Mouse (Mus musculus): ENCODE measurements around the gene Dop1b. TPM values are rescaled to one million over a fixed set of nuclear protein-coding genes. Genes with fewer than 3 reads are reported as not detected.
"Not testable (repeated sequence)": the region's sequence is repeated elsewhere in the genome, so short reads cannot be mapped to it uniquely, and the experiment has no call there.

The Dop1b gene
- 38.7 and 61.3 TPM in 2 replicates for polyA plus RNA-seq (2012; rRNA removed)

DNA sequence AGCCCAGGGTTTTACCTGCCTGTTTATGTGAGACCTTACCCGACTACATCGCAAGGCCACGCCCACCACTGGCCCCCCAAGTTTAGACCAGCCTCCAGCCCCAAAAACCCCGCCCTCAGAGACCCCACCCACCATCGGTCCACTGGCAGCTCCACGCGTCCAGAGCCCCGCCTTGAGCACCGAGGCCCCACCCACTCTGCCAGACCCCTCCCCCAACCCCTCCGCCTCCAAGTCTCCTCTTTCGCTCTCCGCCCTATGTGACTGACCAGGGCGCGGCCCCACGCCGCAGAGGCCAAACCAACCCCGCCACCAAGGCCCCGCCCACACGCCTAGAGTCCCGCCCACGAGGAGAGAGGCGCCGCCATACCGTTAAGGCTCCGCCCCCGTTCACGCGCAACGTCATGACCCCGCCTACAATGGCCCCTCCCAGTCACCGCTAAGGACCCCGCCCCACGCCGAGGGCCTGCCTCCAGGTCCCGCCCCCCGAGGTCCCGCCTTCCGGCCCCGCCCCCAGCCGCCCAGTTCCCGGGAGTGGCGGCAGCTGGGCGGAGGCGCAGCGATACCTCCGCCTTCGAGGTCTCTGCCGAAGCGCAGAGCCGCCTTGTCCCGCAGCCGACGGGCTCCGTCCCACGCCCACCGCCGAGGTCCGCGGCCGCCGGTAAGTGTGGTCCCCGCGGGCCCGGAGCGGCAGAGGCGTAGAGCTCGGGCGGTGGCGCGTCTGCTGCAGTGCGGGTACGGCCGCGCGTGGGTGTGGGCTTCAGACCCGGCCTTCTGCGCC is at the start of gene Dop1b:
TSS of gene Dop1b (plus strand) at position 494 of the 778 bp plus-strand sequence.
- peak; percentile 95 for DNase-seq (ENCODE audit: low read depth, low spot score)
- WGBS, result under 1% methylated on average over 74 of the region's 77 CpGs

DNA sequence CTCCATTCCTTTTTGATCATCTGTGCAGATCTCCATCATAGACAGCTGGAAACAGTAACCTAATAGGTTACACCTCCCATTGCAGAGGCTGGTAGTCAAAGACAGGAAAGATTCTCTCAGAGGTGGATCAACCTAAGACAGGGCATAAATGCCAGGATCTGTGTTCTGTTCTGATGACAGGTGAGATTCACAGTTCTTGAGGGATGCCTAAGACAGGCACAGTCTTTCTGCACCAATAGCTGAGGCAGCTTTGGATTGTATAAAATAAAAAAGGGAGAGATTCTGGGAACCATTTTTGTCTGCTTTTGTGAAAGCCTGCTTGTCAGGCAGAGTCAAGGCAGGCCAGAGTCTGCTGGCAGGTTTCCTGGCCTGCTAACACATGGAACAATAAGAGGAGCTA is 43.7 kb upstream of the Dop1b start:
- DNase-seq (ENCODE audit: low read depth, low spot score), result no peak

DNA sequence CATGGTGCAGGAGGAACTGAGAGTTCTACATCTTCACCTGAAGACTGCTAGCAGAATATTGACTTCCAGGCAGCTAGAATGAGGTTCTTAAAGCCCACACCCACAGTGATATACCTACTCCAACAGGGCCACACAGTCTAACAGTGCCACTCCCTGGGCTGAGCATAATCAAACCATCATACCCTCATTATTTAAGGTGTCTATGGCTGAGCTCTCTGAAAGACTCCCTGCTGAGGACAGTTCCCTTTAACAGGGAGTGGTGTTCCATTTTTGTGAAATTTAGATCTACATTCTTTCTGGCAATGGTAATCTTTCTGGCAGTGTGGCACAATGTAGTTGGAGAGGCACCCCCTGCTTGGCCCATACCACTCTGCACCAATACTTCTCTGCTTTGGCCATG is 42.2 kb upstream of the Dop1b start:
- DNase-seq (ENCODE audit: low read depth, low spot score), result no peak

DNA sequence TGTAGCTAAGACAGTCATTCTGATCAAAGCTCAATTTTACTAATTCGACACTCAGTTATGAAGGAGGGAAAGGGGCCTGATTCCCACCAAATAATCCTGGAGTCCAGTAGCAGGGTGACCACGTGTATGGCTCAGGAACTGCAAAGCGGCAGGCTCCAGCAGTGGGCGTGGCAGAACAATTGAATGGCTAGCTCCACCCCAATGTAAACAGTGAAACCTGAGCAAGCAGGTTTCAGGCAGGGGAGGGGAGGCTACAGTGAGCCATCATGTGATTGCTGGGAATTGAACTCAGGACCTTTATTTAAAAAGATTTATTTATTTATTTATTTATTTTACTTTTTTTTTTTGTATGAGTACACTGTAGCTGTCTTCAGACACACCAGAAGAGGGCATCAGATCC is 41.2 kb upstream of the Dop1b start:
- not testable (repeated sequence) for DNase-seq (ENCODE audit: low read depth, low spot score)
- WGBS, result 24% methylated on average over 4 of the region's 4 CpGs

DNA sequence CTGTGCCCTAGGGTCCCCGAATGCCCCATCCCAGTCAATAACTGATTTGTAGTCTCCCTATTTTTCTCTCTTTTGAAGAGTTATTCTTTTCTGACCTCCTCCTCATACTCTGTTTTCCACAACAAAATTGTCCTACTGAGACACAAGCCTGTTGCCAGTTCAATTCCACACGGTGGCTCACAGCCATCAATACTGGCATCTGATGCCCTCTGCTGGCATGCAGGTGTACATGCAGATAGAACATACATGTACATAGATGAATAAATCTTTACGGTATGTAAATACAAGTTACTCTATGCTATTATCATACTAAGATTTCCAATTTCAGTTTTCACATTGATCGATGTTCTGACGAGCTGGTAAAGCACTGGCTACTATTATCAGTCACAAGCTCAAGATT is 40.6 kb upstream of the Dop1b start:
- WGBS, result 90% methylated on average over 5 of the region's 5 CpGs
- DNase-seq (ENCODE audit: low read depth, low spot score), result no peak

DNA sequence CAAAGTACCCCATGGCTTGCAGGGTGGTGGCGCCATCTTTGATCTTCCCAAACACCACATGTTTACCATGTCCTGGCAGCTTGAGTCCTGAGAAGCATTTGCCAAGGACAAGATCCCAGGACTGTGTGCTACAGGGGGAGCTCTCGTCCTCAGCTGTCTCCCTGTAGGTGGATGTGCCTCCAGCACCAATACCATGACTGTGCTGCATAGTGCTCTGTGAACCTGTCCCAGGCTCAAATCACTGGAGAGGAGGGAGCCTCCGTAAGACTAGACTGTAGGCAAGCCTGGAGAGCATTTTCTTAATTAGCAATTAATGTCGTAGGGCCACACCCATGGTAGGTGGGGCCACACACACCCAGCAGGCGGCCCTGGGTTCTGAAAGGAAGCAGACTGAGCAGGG is 35.3 kb upstream of the Dop1b start:
- 80% methylated on average over 5 of the region's 5 CpGs for WGBS
- no peak for DNase-seq (ENCODE audit: low read depth, low spot score)

DNA sequence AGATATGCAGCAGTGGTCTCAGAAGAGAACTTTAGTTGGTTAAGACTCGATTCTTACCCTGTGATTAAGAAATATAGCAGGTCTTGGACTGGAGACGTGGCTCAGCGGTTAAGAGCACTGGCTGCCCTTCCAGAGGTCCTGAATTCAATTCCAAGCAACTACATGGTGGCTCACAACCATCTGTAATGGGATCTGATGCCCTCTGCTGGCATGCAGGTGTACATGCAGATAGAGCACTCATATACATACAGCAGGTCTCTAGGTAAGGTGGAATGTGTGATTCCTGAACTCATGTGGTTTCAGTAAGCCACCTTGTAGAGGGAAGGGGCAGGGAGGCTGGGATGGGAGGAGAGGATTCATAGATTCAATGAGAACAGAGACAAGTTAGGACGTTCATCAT is 33.5 kb upstream of the Dop1b start:
- no peak for DNase-seq (ENCODE audit: low read depth, low spot score)
- 88% methylated on average over 4 of the region's 4 CpGs for WGBS

DNA sequence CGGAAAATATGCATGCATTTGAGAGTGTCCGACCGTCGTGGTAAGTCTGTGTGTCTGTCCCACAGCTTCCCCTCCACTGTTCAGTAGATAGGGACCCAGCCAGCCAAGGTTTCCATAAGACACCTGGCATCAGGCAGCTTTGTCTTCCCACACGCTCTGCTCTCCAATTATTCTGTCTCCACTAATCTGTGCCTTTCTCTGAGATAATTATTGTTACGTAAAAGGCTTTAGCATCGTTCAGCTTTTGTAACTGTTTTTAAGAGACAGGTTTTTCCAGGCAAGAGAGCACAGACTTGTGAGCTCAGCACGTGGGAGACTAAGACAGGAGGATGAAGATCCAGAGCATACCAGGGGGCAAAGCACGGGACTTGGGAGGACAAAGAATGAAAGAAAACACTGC is 32.5 kb upstream of the Dop1b start:
- no peak for DNase-seq (ENCODE audit: low read depth, low spot score)
- WGBS, result 71% methylated on average over 9 of the region's 9 CpGs

DNA sequence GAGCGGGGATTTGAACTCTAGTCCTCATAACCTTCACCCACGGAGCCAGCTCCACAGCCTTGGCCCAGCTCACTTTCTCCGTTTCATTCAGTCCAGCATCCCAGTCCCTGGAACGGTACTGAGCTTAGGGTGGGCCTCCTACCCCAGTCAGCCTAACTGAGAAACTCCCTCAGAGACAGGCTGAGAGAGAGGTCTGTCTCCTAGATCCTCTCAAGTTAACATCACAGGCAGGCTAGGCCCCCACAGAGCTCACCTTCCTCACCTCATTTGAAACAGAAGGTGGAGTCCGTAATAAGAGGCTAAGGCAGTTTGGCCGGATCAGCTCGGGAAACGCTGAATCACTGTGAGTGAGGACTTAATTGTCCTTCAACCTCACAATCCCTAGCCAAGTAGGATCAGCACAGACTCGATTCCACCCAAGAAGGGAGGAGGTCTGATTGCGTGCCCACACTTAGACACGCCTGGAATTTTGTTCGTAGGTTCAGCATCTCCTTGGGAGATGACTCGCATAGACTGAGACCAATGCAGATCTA is 29.5 kb upstream of the Dop1b start:
- peak; percentile 64 for DNase-seq (ENCODE audit: low read depth, low spot score)
- 20% methylated on average over 13 of the region's 13 CpGs for WGBS

DNA sequence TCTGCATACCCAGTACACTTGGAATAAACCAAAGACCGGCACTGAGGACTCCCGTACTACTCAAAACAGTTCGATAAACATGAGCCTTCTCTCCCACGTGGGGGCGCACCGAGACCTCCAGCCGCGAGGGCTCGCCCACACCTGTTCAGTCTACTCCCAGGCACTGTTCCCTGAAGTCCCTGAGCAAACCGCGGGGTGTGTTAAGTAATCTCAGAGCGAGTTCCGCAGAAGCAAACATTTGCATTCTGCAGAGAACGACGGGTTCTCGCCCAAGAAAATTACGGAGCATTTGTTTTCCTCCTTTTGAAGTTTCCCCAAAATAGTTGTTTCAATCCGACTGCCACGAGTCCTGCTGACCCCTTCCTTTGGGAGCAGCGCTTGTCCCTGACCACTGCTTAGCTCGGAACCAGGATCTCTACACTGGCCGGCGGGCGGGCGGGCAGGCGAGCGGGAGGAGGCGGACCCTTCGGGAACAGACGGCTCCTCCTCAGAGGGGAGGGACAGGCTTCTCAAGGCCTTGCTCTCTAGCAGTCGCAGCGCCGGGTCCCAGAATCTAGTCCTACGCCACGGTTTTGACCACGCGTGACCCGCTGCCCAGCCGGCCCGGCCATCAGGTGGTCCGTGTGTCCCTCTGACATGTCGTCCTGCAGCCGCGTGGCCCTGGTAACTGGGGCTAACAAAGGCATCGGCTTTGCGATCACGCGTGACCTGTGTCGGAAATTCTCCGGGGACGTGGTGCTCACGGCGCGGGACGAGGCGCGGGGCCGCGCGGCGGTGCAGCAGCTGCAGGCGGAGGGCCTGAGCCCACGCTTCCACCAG is 28.8 kb upstream of the Dop1b start, which contains the start of gene Cbr3:
TSS of gene Cbr3 (plus strand) at position 527 of the 819 bp plus-strand sequence.
- under 1% methylated on average over 63 of the region's 63 CpGs for WGBS
- no peak for DNase-seq (ENCODE audit: low read depth, low spot score)

DNA sequence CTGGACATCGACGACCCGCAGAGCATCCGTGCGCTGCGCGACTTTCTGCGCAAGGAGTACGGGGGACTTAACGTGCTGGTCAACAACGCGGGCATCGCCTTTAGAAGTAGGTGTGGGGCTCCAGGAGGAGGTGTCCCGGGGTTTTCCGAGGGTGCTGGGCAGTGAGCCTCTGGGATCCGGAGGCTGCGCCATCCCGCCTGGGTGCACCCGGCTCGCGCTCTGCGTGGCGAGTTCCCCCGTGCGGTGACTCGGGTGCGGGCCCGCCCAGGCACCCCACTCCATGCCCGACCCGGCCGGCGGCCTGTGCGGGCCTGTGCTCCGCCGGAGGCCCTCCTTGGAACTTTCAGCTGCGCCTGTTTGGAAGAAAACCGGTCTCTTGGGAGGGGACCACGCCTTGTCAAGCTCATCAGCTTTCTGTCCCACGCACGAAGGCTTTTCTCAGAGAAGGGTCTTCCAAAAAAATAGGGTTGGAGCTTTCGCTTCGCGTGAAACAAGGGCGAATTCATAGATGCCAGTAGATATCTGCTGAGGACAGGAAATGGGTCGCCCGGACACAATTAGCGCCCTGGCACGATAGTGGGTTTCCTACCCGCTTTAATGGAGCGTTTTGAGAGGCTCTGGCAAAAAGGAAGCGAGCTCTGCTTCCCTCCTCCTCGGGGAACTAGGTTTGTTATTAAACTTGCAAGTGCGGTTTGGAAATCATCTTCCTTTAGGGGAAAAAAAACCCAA is 28.0 kb upstream of the Dop1b start:
- 2% methylated on average over 53 of the region's 53 CpGs for WGBS
- DNase-seq (ENCODE audit: low read depth, low spot score), result no peak

DNA sequence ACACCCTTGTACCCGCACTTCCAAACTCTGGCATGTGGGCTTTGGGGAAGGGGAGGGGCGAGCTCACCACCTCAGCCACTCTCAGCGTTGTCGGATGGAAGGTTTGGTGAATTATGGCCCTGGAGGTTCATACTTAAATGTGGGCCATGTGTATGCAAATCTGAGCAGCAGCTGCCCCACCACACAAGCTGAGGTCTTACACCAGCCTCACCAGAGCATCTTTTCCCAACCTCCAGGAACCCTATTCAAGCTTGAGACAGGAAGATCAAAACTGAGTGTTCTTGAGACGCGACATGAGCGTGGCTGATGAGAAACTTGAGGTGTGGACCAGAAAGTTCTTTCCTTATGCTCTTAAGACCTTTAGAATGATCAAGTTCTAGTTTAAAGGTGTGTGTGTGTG is 27.3 kb upstream of the Dop1b start:
- 45% methylated on average over 7 of the region's 7 CpGs for WGBS
- no peak for DNase-seq (ENCODE audit: low read depth, low spot score)

DNA sequence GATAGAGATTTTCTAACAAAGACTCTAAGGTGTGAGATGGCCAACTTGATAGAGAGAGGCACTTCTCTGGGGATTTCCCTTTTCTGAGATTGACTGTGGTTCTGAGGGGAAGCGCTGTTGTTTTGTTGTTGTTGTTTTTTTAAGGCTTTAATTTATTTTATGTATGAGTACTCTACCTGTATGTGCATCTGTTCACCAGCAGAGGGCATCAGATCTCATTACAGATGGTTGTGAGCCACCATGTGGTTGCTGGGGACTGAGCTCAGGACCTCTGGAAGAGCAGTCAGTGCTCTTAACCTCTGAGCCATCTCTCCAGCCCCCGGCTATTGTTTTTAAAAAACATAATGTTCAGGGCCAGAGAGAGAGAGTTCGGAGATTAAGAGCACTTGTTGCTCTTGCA is 25.9 kb upstream of the Dop1b start:
- WGBS, result 95% methylated on average over 3 of the region's 3 CpGs
- not testable (repeated sequence) for DNase-seq (ENCODE audit: low read depth, low spot score)

DNA sequence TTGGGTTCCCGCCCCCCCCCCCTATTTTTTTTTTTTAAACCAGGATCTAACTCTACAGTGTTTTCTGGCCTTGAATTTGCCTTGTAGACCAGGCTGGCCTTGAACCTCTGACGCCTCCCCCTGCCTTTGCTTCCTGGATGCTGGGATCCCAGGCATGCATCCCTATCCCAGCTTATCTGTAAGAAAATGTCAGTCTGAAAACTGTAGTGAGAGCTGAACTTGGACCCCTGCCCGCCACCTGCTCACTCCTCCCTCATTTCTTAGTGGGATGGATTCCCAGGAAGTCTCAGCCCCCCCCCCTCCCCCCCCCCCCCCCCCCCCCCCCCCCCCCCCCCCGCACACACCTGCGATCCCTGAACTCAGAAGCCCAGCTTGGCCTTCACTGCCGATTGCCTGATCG is 25.3 kb upstream of the Dop1b start:
- 53% methylated on average over 6 of the region's 7 CpGs for WGBS
- no peak for DNase-seq (ENCODE audit: low read depth, low spot score)

DNA sequence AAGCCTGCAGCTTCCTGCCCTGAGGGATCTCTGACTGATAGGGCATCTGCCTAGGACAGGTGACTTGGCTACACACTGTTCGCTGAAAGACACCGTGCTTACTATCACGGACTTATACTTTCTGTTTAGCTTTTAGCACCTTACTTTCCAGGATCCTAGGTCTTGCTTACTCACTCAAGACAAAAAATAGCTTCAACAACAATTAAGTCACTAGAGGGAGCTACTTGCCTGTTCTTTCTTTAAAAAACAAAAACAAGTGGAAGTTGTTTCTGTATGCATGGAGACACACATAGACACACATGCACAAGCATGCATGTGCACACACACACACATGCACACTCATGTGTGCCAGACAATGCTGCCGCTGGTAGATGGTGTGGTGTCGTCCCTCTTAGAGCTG is 24.8 kb upstream of the Dop1b start:
- 24% methylated on average over 5 of the region's 5 CpGs for WGBS
- no peak for DNase-seq (ENCODE audit: low read depth, low spot score)

DNA sequence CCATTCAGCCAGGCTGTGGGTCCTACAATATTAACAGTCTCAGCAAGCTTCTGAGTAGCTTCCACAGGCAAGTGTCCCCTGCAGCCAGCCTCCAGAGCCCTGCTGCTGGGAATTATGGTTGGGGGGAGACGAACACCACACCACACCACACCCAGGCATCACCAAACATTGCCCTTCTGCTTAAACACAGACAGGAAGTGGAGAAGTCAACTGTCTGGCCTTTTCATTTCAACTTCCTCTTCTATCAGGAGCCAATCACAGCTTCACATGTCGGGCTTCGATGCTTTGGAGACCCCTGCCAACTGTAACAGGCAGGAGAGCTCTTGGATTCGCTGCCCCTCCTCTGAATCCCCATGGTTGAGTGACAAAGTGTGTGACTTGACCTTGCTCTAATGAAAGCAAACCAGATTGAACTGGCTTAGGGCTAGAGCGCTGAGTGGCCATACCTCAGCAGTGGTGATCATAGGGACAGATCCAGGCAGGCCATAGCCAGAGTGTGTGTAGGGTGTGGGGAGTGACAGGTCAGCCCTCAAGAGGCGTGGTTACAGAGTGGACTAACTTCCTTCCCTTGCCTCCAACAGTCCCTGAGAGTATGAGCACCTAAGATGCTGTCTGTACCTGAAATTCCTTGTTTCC is 20.4 kb upstream of the Dop1b start:
- DNase-seq (ENCODE audit: low read depth, low spot score), result no peak
- WGBS, result 68% methylated on average over 6 of the region's 6 CpGs

DNA sequence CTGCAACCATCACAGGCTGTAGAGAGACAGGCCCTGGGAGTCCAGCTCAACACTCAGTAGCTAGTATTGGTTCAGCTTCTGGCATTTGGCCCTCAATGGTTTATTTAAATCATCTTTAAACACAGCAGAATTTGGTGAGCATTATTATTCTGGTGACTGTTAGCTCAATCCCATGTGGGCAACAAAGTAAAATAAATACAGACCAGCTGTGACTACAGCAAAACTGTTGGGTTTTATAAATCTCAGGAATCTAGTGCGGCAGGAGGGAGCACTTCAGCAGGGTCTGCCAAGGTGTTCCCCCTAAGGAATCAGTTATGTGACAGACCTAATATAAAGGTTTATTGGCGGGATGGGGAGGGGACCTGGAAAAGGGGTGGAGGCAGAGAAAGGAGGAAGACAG is 19.0 kb upstream of the Dop1b start:
- no peak for DNase-seq (ENCODE audit: low read depth, low spot score)
- WGBS, result 53% methylated on average over 2 of the region's 2 CpGs

DNA sequence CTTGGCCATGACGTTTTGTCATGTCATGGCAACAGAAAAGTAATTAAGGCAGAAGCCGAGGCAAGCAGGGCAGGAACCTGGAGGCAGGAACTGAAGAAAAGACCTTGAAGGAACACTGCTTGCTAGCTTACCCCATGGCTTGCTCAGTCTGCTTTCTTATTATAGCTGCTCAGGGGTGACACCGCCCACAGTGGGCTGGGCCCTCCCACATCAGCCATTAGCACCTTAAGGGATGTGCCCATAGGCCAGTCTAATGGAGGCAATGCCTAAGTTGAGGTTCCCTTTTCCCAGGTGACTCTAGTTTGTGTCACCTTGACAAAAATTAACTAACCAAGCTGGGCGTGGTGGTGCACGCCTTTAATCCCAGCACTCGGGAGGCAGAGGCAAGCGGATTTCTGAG is 4.6 kb upstream of the Dop1b start:
- WGBS, result 79% methylated on average over 7 of the region's 7 CpGs
- DNase-seq (ENCODE audit: low read depth, low spot score), result no peak

DNA sequence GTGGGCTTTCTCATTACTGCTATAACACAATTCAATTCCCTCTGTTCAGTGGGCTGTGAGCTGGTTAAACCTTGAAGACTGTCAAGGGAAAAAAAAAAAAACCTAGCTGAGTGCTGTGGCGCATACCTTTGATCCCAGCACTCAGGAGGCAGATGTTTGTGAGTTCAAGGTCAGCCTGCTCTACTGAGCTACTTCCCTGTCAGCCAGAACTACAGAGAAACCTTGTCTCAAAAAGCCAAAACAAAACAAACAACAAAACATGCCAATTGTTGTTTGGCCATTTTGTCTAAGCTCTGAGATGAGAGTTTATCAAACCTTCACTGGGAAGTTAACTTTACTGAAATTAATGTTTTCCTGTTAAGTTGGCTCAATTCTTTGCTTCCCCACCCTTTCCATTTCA is 2.5 kb upstream of the Dop1b start:
- 79% methylated on average over 1 of the region's 1 CpGs for WGBS
- DNase-seq (ENCODE audit: low read depth, low spot score), result no peak

DNA sequence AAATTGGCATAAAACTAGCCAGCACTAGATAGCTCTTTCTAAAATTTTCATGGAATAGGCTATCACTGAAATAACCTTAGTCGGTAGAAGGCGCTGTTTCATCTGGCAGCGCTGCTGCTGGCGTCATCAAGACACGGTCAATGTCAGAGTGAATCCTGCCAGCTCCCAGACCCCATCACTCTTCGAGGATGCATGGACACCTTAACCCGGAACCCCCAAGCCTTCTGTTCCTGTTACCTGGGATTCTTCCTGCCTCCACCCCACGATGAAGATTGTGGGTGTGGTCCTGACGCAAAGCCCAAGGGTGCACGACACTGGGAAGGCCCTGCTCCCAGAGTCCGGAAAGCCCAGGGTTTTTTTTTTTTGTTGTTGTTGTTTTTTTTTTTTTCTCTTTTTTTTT is 780 bp upstream of the Dop1b start:
- no peak for DNase-seq (ENCODE audit: low read depth, low spot score)
- WGBS, result under 1% methylated on average over 11 of the region's 11 CpGs
